Mouse (Mus musculus): ENCODE measurements around the gene Pkm. TPM values are rescaled to one million over a fixed set of nuclear protein-coding genes. Genes with fewer than 3 reads are reported as not detected.

Pkm gene
- total and polyA plus RNA-seq, 2 experiments from 2014 or later, result 1,312 to 1,588 TPM

DNA sequence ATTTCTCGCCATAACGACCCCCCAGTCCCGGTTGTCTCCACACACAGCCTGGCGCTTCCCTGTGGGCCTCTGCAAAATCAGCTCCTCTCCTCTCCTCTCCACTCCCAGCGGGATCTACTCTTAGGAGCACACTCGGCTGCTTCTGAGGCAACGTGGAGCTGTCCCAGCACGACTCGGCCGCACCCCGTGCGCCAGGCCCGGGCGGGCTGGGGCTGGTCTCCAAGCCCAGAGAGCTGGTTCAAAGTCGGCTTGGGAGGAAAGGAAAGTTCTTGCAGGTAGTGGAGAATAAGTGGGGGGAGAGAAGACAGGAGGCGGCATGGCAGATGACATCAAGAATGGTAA is 24.3 kb downstream of the Pkm start:
- H3K27ac ChIP-seq (ENCODE audit: low read depth), result no peak overlapping the region
- H3K36me3 ChIP-seq (replicated peaks; ENCODE audit: control insufficient read depth, insufficient read depth, low read length), result peaks cover 35% of the 10 kb centered on the region
- H3K9ac ChIP-seq (replicated peaks; ENCODE audit: low read depth, low read length), result no peak overlapping the region
- peak overlapping the region; percentile 85 for H3K4me2 ChIP-seq (ENCODE audit: low read depth, low read length)
- ATAC-seq (ENCODE audit: insufficient read depth, low read depth) (no peak), DNase-seq (ENCODE audit: low spot score) (no peak)
- peaks cover 9% of the 10 kb centered on the region for H3K27me3 ChIP-seq (ENCODE audit: control insufficient read depth, insufficient read depth, low read length)
- no peaks in the 10 kb centered on the region for H3K4me1 ChIP-seq (ENCODE audit: control insufficient read depth, insufficient read depth)
- H3K4me3 ChIP-seq (ENCODE audit: low read depth, low read length), result peak overlapping the region; percentile 45
- no peak for TF ChIP-seq EP300 (IDR thresholded peaks at IDR 0.05; ENCODE audit: low read depth)
- TF ChIP-seq CTCF (IDR thresholded peaks at IDR 0.05; ENCODE audit: low read depth), result no peak
- 28% methylated on average over 16 of the region's 16 CpGs for WGBS
- no peaks in the 10 kb centered on the region for H3K9me3 ChIP-seq (replicated peaks; ENCODE audit: control insufficient read depth, low read length)

- no peak overlapping the region for H3K27ac ChIP-seq (ENCODE audit: low read depth)
- TF ChIP-seq CTCF (IDR thresholded peaks at IDR 0.05; ENCODE audit: low read depth) (no peak), EP300 (IDR thresholded peaks at IDR 0.05; ENCODE audit: low read depth) (no peak)
- 0 out of 2 replicates have a peak, but pooled peaks cover 4% of the 10 kb centered on the region for H3K36me3 ChIP-seq (replicated peaks; ENCODE audit: control insufficient read depth, insufficient read depth, low read length)
- H3K4me1 ChIP-seq (ENCODE audit: control insufficient read depth, insufficient read depth), result no peaks in the 10 kb centered on the region
- DNase-seq (ENCODE audit: low spot score) (no peak), ATAC-seq (ENCODE audit: insufficient read depth, low read depth) (no peak)
- H3K27me3 ChIP-seq (ENCODE audit: control insufficient read depth, insufficient read depth, low read length), result peaks cover 9% of the 10 kb centered on the region
- 46% methylated on average over 2 of the region's 2 CpGs for WGBS
- no peaks in the 10 kb centered on the region for H3K9me3 ChIP-seq (replicated peaks; ENCODE audit: control insufficient read depth, low read length)
- no peak overlapping the region for H3K9ac ChIP-seq (replicated peaks; ENCODE audit: low read depth, low read length)
- H3K4me3 ChIP-seq (ENCODE audit: low read depth, low read length), result no peak overlapping the region
- H3K4me2 ChIP-seq (ENCODE audit: low read depth, low read length), result no peak overlapping the region
Measured at GRCm38 (mm10) chr9:59684020-59684419, 27.9 kb downstream of the Pkm start.

- WGBS, result 32% methylated on average over 6 of the region's 6 CpGs
- no peak overlapping the region for H3K9ac ChIP-seq (replicated peaks; ENCODE audit: low read depth, low read length)
- no peak for TF ChIP-seq EP300 (IDR thresholded peaks at IDR 0.05; ENCODE audit: low read depth)
- no peak for TF ChIP-seq CTCF (IDR thresholded peaks at IDR 0.05; ENCODE audit: low read depth)
- DNase-seq (ENCODE audit: low spot score) (no peak), ATAC-seq (ENCODE audit: insufficient read depth, low read depth) (no peak)
- no peaks in the 10 kb centered on the region for H3K4me1 ChIP-seq (ENCODE audit: control insufficient read depth, insufficient read depth)
- H3K4me3 ChIP-seq (ENCODE audit: low read depth, low read length), result no peak overlapping the region
- H3K27ac ChIP-seq (ENCODE audit: low read depth), result no peak overlapping the region
- H3K36me3 ChIP-seq (replicated peaks; ENCODE audit: control insufficient read depth, insufficient read depth, low read length), result no peaks in the 10 kb centered on the region
- H3K4me2 ChIP-seq (ENCODE audit: low read depth, low read length), result no peak overlapping the region
- no peaks in the 10 kb centered on the region for H3K27me3 ChIP-seq (ENCODE audit: control insufficient read depth, insufficient read depth, low read length)
- H3K9me3 ChIP-seq (replicated peaks; ENCODE audit: control insufficient read depth, low read length), result no peaks in the 10 kb centered on the region
Measured at GRCm38 (mm10) chr9:59687416-59688046, 31.4 kb downstream of the Pkm start.

DNA sequence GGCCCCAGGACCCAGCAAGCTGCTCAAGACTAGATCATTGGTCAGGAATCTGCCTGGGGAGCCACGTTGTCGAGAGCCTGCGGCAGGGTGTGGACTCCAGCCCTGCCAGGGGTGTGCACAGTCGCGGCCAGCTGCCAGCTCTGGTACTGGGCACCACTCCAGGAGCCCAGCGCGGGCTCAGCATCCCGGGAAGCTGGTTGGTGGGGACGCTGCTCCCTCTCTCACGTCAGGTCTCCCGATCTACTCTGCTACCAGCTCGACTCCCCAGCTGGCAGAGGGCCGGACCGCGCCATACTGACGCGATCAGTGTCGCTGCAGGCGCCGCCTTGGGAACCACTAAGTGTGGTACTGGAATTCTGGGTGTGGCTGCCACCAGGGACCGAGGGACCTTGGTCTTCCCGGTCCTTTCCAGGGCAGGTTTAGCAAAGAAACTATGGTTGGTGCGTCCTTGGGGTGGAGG is 35.5 kb downstream of the Pkm start:
- H3K27ac ChIP-seq (ENCODE audit: low read depth), result peak overlapping the region; percentile 75
- peak overlapping the region; percentile 59 for H3K4me2 ChIP-seq (ENCODE audit: low read depth, low read length)
- no peak overlapping the region for H3K9ac ChIP-seq (replicated peaks; ENCODE audit: low read depth, low read length)
- 2% methylated on average over 23 of the region's 23 CpGs for WGBS
- H3K4me1 ChIP-seq (ENCODE audit: control insufficient read depth, insufficient read depth), result peaks cover 5% of the 10 kb centered on the region
- no peaks in the 10 kb centered on the region for H3K9me3 ChIP-seq (replicated peaks; ENCODE audit: control insufficient read depth, low read length)
- no peak for TF ChIP-seq EP300 (IDR thresholded peaks at IDR 0.05; ENCODE audit: low read depth)
- peak overlapping the region; percentile 40 for H3K4me3 ChIP-seq (ENCODE audit: low read depth, low read length)
- ATAC-seq (ENCODE audit: insufficient read depth, low read depth) (peak; percentile 93), DNase-seq (ENCODE audit: low spot score) (peak; percentile 89)
- H3K27me3 ChIP-seq (ENCODE audit: control insufficient read depth, insufficient read depth, low read length), result no peaks in the 10 kb centered on the region
- no peaks in the 10 kb centered on the region for H3K36me3 ChIP-seq (replicated peaks; ENCODE audit: control insufficient read depth, insufficient read depth, low read length)

- H3K27me3 ChIP-seq (ENCODE audit: control insufficient read depth, insufficient read depth, low read length), result no peaks in the 10 kb centered on the region
- WGBS, result 42% methylated on average over 9 of the region's 9 CpGs
- H3K9ac ChIP-seq (replicated peaks; ENCODE audit: low read depth, low read length), result no peak overlapping the region
- peak overlapping the region; percentile 75 for H3K27ac ChIP-seq (ENCODE audit: low read depth)
- DNase-seq (ENCODE audit: low spot score), result no peak
- H3K9me3 ChIP-seq (replicated peaks; ENCODE audit: control insufficient read depth, low read length), result no peaks in the 10 kb centered on the region
- peak overlapping the region; percentile 40 for H3K4me3 ChIP-seq (ENCODE audit: low read depth, low read length)
- no peak for TF ChIP-seq EP300 (IDR thresholded peaks at IDR 0.05; ENCODE audit: low read depth)
- TF ChIP-seq CTCF (IDR thresholded peaks at IDR 0.05; ENCODE audit: low read depth), result no peak
- H3K4me2 ChIP-seq (ENCODE audit: low read depth, low read length), result peak overlapping the region; percentile 59
- H3K4me1 ChIP-seq (ENCODE audit: control insufficient read depth, insufficient read depth), result peaks cover 5% of the 10 kb centered on the region
- ATAC-seq (ENCODE audit: insufficient read depth, low read depth), result peak; percentile 27; the same call in 1 of the 2 replicates
- H3K36me3 ChIP-seq (replicated peaks; ENCODE audit: control insufficient read depth, insufficient read depth, low read length), result no peaks in the 10 kb centered on the region
Measured at GRCm38 (mm10) chr9:59692145-59692544, 36.0 kb downstream of the Pkm start.
